Mouse (Mus musculus) liver, adult 2 months (tissue): ENCODE results near the gene Phlda3.

Experiments used
- CTCF ChIP-seq: fragments of 200-500 bp; IDR thresholded peaks from 2 replicates; pipeline ENCODE4 v1.5.1; 2011; ENCODE audit warnings: low read depth, low read length, control low read depth
- POLR2A ChIP-seq: fragments of 200-500 bp; IDR thresholded peaks from 2 replicates; pipeline ENCODE4 v1.6.1; 2011; ENCODE audit warnings: low read length, control low read depth; ENCODE audit not compliant: insufficient read depth; ENCODE audit errors: extremely low read depth

DNA sequence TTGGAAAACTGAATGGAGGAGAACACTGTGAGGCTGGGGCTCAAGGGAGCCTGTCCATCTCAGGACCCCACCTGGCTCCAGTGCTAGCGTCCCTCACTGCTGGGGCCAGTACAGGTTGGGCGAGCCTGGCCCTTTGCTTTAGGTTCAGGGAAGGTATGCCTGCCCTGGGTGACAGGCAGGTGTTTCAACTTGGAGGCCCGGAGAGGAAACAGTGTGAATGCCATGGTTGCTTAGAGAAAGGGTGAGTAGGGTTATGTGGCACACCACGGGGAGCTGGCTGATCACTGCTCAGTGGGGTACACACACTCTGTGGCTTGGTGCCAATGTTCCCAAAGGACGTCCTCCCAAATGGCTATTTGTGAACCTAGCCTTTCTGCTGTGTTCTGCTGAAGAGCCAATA lies 48.6 kb downstream of the Phlda3 start:
- TF ChIP-seq POLR2A (no peak), CTCF (no peak)
